Mouse (Mus musculus) testis, adult 2 months (tissue): Measurements from ENCODE around the gene Prr32. TPM values are rescaled to one million over a fixed set of nuclear protein-coding genes. Genes with fewer than 3 reads are reported as not detected.

Source experiments
- H3K27ac ChIP-seq: fragments of 200-500 bp; 2 replicates; pipeline ENCODE4 v1.5.1; 2012; ENCODE audit warnings: low read depth, low read length; ENCODE audit not compliant: control insufficient read depth, insufficient read depth
- H3K27me3 ChIP-seq: fragments of 200-500 bp; 2 replicates; pipeline ENCODE4 v1.6.1; 2012; ENCODE audit warnings: mild to moderate bottlenecking, low read length, moderate library complexity; ENCODE audit not compliant: control insufficient read depth, insufficient read depth
- H3K36me3 ChIP-seq: fragments of 200-500 bp; 2 replicates; pipeline ENCODE4 v1.6.1; 2012; ENCODE audit warnings: mild to moderate bottlenecking, low read length; ENCODE audit not compliant: control insufficient read depth, insufficient read depth
- H3K4me1 ChIP-seq: fragments of 200-500 bp; 2 replicates; pipeline ENCODE4 v1.6.1; 2012; ENCODE audit warnings: low read length; ENCODE audit not compliant: control insufficient read depth, insufficient read depth
- H3K4me3 ChIP-seq: fragments of 200-500 bp; 2 replicates; pipeline ENCODE4 v1.5.1; 2012; ENCODE audit warnings: low read depth, mild to moderate bottlenecking, low read length, moderate library complexity, mixed read lengths; ENCODE audit not compliant: control insufficient read depth
- CTCF ChIP-seq: fragments of 200-500 bp; IDR thresholded peaks from 2 replicates; pipeline ENCODE4 v1.5.1; 2012; ENCODE audit warnings: low read depth, mild to moderate bottlenecking, inconsistent platforms, low read length, moderate library complexity; ENCODE audit not compliant: control insufficient read depth, insufficient read depth, insufficient replicate concordance
- POLR2A ChIP-seq: fragments of 200-500 bp; IDR thresholded peaks from 2 replicates; pipeline ENCODE4 v1.6.1; 2012; ENCODE audit warnings: low read depth, mild to moderate bottlenecking, inconsistent platforms, low read length, moderate library complexity; ENCODE audit not compliant: control insufficient read depth
- polyA plus RNA-seq: library from polyadenylated mRNA; depleted of rRNA; stranded (reverse); fragments of >200 nt; gene quantifications from 2 replicates; pipeline ENCODE4 v1.2.3, GENCODE M21; 2012; rRNA removed

The Prr32 gene
- polyA plus RNA-seq: 4.4 and 7.0 TPM in 2 replicates

GRCm38 (mm10) chrX:45090604-45091003 lies at the start of gene Prr32:
Prr32 (plus strand) TSS chrX:45090904.
- no peaks in the 10 kb centered on the region for H3K36me3 ChIP-seq
- H3K4me3 ChIP-seq: no peak within 1 kb of the TSS; the same call in 1 of the 2 replicates
- no peak for TF ChIP-seq POLR2A
- TF ChIP-seq CTCF: no peak
- H3K27me3 ChIP-seq: no peaks in the 10 kb centered on the region
- no peak within 1 kb of the TSS for H3K27ac ChIP-seq
- H3K4me1 ChIP-seq: no peaks in the 10 kb centered on the region
